Comparison of ENCODE assay signal across 8 mouse cellular contexts in genomic region chr17:71872976-71873375, GRCm38 (mm10).
DNase-seq lines count a peak whose midpoint lies in the region; ATAC-seq and TF ChIP-seq lines count a peak whose summit lies in the region.

No protein-coding gene starts in this region.

- H3K9ac ChIP-seq in forebrain, postnatal 0 days, result no peak overlapping the region
- H3K9ac ChIP-seq in forebrain, embryonic 15.5 days (replicated peaks), result no peak overlapping the region
- H3K9ac ChIP-seq in forebrain, embryonic 11.5 days (ENCODE audit: low read length), result no peak overlapping the region

- peak; percentile 54 for TF ChIP-seq CTCF in forebrain, postnatal 0 days (IDR thresholded peaks at IDR 0.05; ENCODE audit: low read depth)

- no peak overlapping the region for H3K27ac ChIP-seq in forebrain, postnatal 0 days (ENCODE audit: low read depth, low read length)
- no peak overlapping the region for H3K27ac ChIP-seq in forebrain, embryonic 15.5 days (replicated peaks)
- H3K27ac ChIP-seq in forebrain, embryonic 11.5 days (ENCODE audit: low read depth, low read length), result no peak overlapping the region

- no peak for ATAC-seq in forebrain, postnatal 0 days
- ATAC-seq in forebrain, embryonic 15.5 days (replicated peaks), result no peak
- no peak for ATAC-seq in forebrain, embryonic 11.5 days (replicated peaks; ENCODE audit: low FRiP score)

- no peak for DNase-seq in forebrain, postnatal 0 days
- peak; percentile 20 for DNase-seq in ovary, postnatal 36 days (ENCODE audit: low spot score)
- DNase-seq in ovary, postnatal 10 days (ENCODE audit: low spot score), result no peak
- DNase-seq in embryo, embryonic 11 days, result peak; percentile 24
- DNase-seq in mesoderm, embryonic 11.5 days (ENCODE audit: low read depth, low spot score), result peak; percentile 34
- no peak for DNase-seq in forebrain, embryonic 11.5 days (ENCODE audit: low spot score)
- no peak for DNase-seq in left cerebral cortex, postnatal 10 days (ENCODE audit: extremely low spot score in 1 of 2, low spot score in 2 of 2)

- H3K4me3 ChIP-seq in forebrain, postnatal 0 days (ENCODE audit: low read depth, low read length), result no peak overlapping the region
- H3K4me3 ChIP-seq in forebrain, embryonic 15.5 days, result no peak overlapping the region
- no peak overlapping the region for H3K4me3 ChIP-seq in forebrain, embryonic 11.5 days (ENCODE audit: low read depth, low read length)

- H3K4me1 ChIP-seq in forebrain, postnatal 0 days (ENCODE audit: insufficient read depth), result no peaks in the 10 kb centered on the region
- peaks cover 5% of the 10 kb centered on the region for H3K4me1 ChIP-seq in forebrain, embryonic 15.5 days
- H3K4me1 ChIP-seq in forebrain, embryonic 11.5 days (replicated peaks; ENCODE audit: control insufficient read depth, insufficient read depth, low read length), result 0 out of 2 replicates have a peak, but pooled peaks cover 1% of the 10 kb centered on the region

- intact Hi-C loops in left cerebral cortex, postnatal 10 days (cut with DNase I), result loop anchor here (10.0 kb wide), 1 partner anchor 208 kb away; no protein-coding TSS in a partner anchor

- no peaks in the 10 kb centered on the region for H3K27me3 ChIP-seq in forebrain, postnatal 0 days (ENCODE audit: insufficient read depth, low read length)
- no peaks in the 10 kb centered on the region for H3K27me3 ChIP-seq in forebrain, embryonic 15.5 days
- H3K27me3 ChIP-seq in forebrain, embryonic 11.5 days (ENCODE audit: control insufficient read depth, insufficient read depth, low read length), result no peaks in the 10 kb centered on the region; the same call in 1 of the 2 replicates

- H3K36me3 ChIP-seq in forebrain, postnatal 0 days (ENCODE audit: insufficient read depth), result no peaks in the 10 kb centered on the region
- no peaks in the 10 kb centered on the region for H3K36me3 ChIP-seq in forebrain, embryonic 15.5 days
- no peaks in the 10 kb centered on the region for H3K36me3 ChIP-seq in forebrain, embryonic 11.5 days (ENCODE audit: control insufficient read depth, insufficient read depth, low read length)

- no peak overlapping the region for H3K4me2 ChIP-seq in forebrain, postnatal 0 days (ENCODE audit: low read depth)
- no peak overlapping the region for H3K4me2 ChIP-seq in forebrain, embryonic 15.5 days (replicated peaks)
- no peak overlapping the region for H3K4me2 ChIP-seq in forebrain, embryonic 11.5 days (ENCODE audit: low read depth, low read length, severe bottlenecking)

- 69% methylated on average over 5 of the region's 5 CpGs for WGBS in forebrain, postnatal 0 days
- WGBS in forebrain, embryonic 15.5 days, result 66% methylated on average over 5 of the region's 5 CpGs
- WGBS in forebrain, embryonic 11.5 days, result 66% methylated on average over 5 of the region's 5 CpGs

- no peaks in the 10 kb centered on the region for H3K9me3 ChIP-seq in forebrain, postnatal 0 days (ENCODE audit: low read length)
- peaks cover 3% of the 10 kb centered on the region; the same call in 1 of the 2 replicates for H3K9me3 ChIP-seq in forebrain, embryonic 15.5 days
- no peaks in the 10 kb centered on the region for H3K9me3 ChIP-seq in forebrain, embryonic 11.5 days (ENCODE audit: control insufficient read depth, low read length)

Comparison
In these comparisons a context has a peak if more than half of its experiments do, and no peak if none do; other contexts are left out.
1. DNase-seq: peak in ovary, postnatal 36 days (single experiment), embryo, embryonic 11 days (single experiment) and mesoderm, embryonic 11.5 days (single experiment); none in forebrain, postnatal 0 days (single experiment), ovary, postnatal 10 days (single experiment), forebrain, embryonic 11.5 days (single experiment) and left cerebral cortex, postnatal 10 days (0 of 2).